Comparison of ENCODE assay signal across 9 mouse cellular contexts in the genomic region with DNA sequence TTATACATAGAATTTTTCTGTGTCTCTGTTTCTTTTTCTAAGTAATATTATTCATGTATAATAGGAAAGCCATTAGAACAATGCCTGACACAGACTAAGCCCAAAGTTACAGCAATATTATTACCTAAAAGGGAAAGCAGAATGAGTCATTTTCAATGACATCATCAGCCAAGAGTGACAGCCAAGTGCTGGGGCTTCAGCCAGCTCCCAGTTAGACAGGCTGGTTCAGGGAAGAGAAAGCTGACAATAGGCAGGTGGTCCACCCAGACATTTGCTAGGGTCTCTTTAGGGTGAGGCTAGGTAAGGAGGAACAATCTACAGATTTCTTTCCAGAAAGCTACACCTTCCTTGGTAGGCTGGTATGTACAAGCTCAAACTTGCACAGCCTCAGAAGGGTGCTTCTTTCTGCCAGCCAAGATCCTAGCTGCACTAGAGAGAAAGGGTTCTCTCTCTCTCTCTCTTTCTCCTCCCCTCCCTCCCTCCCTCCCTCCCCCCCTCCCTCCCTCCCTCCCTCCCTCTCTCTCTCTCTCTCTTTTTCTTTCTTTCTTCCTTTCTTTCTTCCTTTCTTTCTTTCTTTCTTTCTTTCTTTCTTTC. TPM values are rescaled to one million over a fixed set of nuclear protein-coding genes. Genes with fewer than 3 reads are reported as not detected.
DNase-seq lines count a peak whose midpoint lies in the region; ATAC-seq and TF ChIP-seq lines count a peak whose summit lies in the region.
"Had no signal": no experiment of that assay in that cellular context is flagged by ENCODE, and none has a peak within 500 bp of the region (broad histone marks: within the 10 kb centered on the region; RNA-seq: fewer than 3 reads in every experiment).

No protein-coding gene starts in this region.

- H3K4me3 ChIP-seq in cerebellum, adult 2 months (replicated peaks; ENCODE audit: insufficient read depth, low read depth, low read length): no peak overlapping the region
- no peak overlapping the region for H3K4me3 ChIP-seq in heart, embryonic 12.5 days
- no peak overlapping the region for H3K4me3 ChIP-seq in myocyte
- no peak overlapping the region for H3K4me3 ChIP-seq in hindbrain, embryonic 10.5 days
- no peak overlapping the region for H3K4me3 ChIP-seq in liver, embryonic 11.5 days (ENCODE audit: low read depth, low read length)

- ATAC-seq in heart, embryonic 12.5 days (ENCODE audit: insufficient number of reproducible peaks, low FRiP score): peak; percentile 37; the same call in 1 of the 2 replicates
- ATAC-seq in liver, embryonic 11.5 days (replicated peaks; ENCODE audit: low FRiP score): no peak
- ATAC-seq in inflammation-experienced regulatory T-cells, adult 6 months: no peak

- no peaks in the 10 kb centered on the region for H3K36me3 ChIP-seq in heart, embryonic 12.5 days
- H3K36me3 ChIP-seq in myocyte (ENCODE audit: control insufficient read depth, insufficient read depth): no peaks in the 10 kb centered on the region
- no peaks in the 10 kb centered on the region for H3K36me3 ChIP-seq in hindbrain, embryonic 10.5 days
- no peaks in the 10 kb centered on the region for H3K36me3 ChIP-seq in liver, embryonic 11.5 days (ENCODE audit: control insufficient read depth, insufficient read depth, low read length)

- H3K9me3 ChIP-seq in heart, embryonic 12.5 days (replicated peaks): no peaks in the 10 kb centered on the region
- no peaks in the 10 kb centered on the region for H3K9me3 ChIP-seq in hindbrain, embryonic 10.5 days
- no peaks in the 10 kb centered on the region for H3K9me3 ChIP-seq in liver, embryonic 11.5 days (ENCODE audit: control insufficient read depth, low read length)

- H3K4me1 ChIP-seq in cerebellum, adult 2 months (ENCODE audit: control insufficient read depth, insufficient read depth, low read length): peaks cover 5% of the 10 kb centered on the region; the same call in 1 of the 2 replicates
- peaks cover 17% of the 10 kb centered on the region for H3K4me1 ChIP-seq in heart, embryonic 12.5 days (replicated peaks)
- H3K4me1 ChIP-seq in hindbrain, embryonic 10.5 days (replicated peaks): no peaks in the 10 kb centered on the region
- no peaks in the 10 kb centered on the region for H3K4me1 ChIP-seq in liver, embryonic 11.5 days (replicated peaks; ENCODE audit: control insufficient read depth, insufficient read depth, low read length)

- no peaks in the 10 kb centered on the region for H3K27me3 ChIP-seq in cerebellum, adult 2 months (ENCODE audit: control insufficient read depth, insufficient read depth, low read length)
- no peaks in the 10 kb centered on the region for H3K27me3 ChIP-seq in heart, embryonic 12.5 days (replicated peaks)
- H3K27me3 ChIP-seq in myocyte (ENCODE audit: control insufficient read depth, insufficient read depth, insufficient read length): no peaks in the 10 kb centered on the region
- no peaks in the 10 kb centered on the region for H3K27me3 ChIP-seq in hindbrain, embryonic 10.5 days (ENCODE audit: insufficient read depth, poor library complexity, severe bottlenecking)
- no peaks in the 10 kb centered on the region for H3K27me3 ChIP-seq in liver, embryonic 11.5 days (replicated peaks; ENCODE audit: control insufficient read depth, insufficient read depth, low read length)

- TF ChIP-seq POLR2A in cerebellum, adult 2 months (IDR thresholded peaks at IDR 0.05; ENCODE audit: borderline replicate concordance, insufficient read depth, low read length): no peak
- TF ChIP-seq POLR2A in myocyte (IDR thresholded peaks at IDR 0.05; ENCODE audit: insufficient read length, low read depth): no peak

- no peak overlapping the region for H3ac ChIP-seq in myocyte (ENCODE audit: control insufficient read depth, insufficient read length)

- peak overlapping the region; percentile 29 for H3K4me2 ChIP-seq in heart, embryonic 12.5 days
- H3K4me2 ChIP-seq in myocyte (ENCODE audit: low read depth): no peak overlapping the region
- H3K4me2 ChIP-seq in liver, embryonic 11.5 days: no peak overlapping the region

- no peaks in the 10 kb centered on the region for H3K79me2 ChIP-seq in myocyte (ENCODE audit: control insufficient read depth, insufficient read depth)

- peak; percentile 45 for DNase-seq in layer of hippocampus, adult 9-11 months
- no peak for DNase-seq in layer of hippocampus, postnatal 25 days (ENCODE audit: extremely low spot score in 1 of 2, low spot score in 1 of 2)
- peak; percentile 65 to 85 for DNase-seq in cerebellum, adult 2 months
- no peak for DNase-seq in hindbrain, embryonic 10.5 days (ENCODE audit: low spot score)
- no peak for DNase-seq in liver, embryonic 11.5 days (ENCODE audit: low spot score)

- no peak overlapping the region for H3K27ac ChIP-seq in cerebellum, adult 2 months (ENCODE audit: insufficient read depth, low read length)
- peak overlapping the region; percentile 91 for H3K27ac ChIP-seq in heart, embryonic 12.5 days (ENCODE audit: poor library complexity, severe bottlenecking)
- no peak overlapping the region for H3K27ac ChIP-seq in hindbrain, embryonic 10.5 days
- no peak overlapping the region for H3K27ac ChIP-seq in liver, embryonic 11.5 days (ENCODE audit: low read depth, low read length)
- H3K27ac ChIP-seq: kidney, postnatal 0 days had no signal

- TF ChIP-seq CTCF in cerebellum, adult 2 months (IDR thresholded peaks at IDR 0.05; ENCODE audit: borderline replicate concordance, insufficient read depth, low read depth, low read length): no peak

- no peak overlapping the region for H3K9ac ChIP-seq in heart, embryonic 12.5 days
- no peak overlapping the region for H3K9ac ChIP-seq in liver, embryonic 11.5 days (ENCODE audit: low read depth, low read length)

TF ChIP-seq in myocyte, 11 proteins besides CTCF, POLR2A, EP300 and RAD21:
- no peak for TF ChIP-seq MYOD1 (IDR thresholded peaks at IDR 0.05; ENCODE audit: control insufficient read depth in 1 of 3, insufficient read length in 2 of 3, low read depth in 2 of 3)
- peak; percentile 20 for TF ChIP-seq SRF (IDR thresholded peaks at IDR 0.05; ENCODE audit: control insufficient read depth, insufficient read length, low read depth)

RNA-seq across cellular contexts. Expression of gene Otud1, which starts 45.6 kb away (rescaled TPM):
- 10 to 100 TPM; 12.3 TPM for total RNA-seq in layer of hippocampus, postnatal 25 days (2021)
- polyA plus RNA-seq in cerebellum, adult 2 months (2012; rRNA removed): 6.3 and 6.6 TPM in 2 replicates
- polyA plus RNA-seq in heart, embryonic 12.5 days (2016; fragmentation: Nextera tagmentation; extraction: Ambion mirVana): 11.6 and 12.3 TPM in 2 replicates
- 3.5 TPM for polyA plus RNA-seq in myocyte (2012; fragmentation: generic; extraction: Trizol)
- polyA plus RNA-seq in hindbrain, embryonic 10.5 days (2016; fragmentation: Nextera tagmentation; extraction: Ambion mirVana): 0.36 and 0.90 TPM in 2 replicates
- 0.62 and 0.95 TPM in 2 replicates for polyA plus RNA-seq in liver, embryonic 11.5 days (2014; fragmentation: Nextera tagmentation; extraction: Ambion mirVana)
- polyA plus RNA-seq in inflammation-experienced regulatory T-cells, adult 6 months (2017; shearing (Covaris generic)): 1 to 10 TPM in 2 of 3 experiments, under 1 TPM in 1; 0.62 to 2.4 (median 1.7) TPM

Comparison
In these comparisons a context has a peak if more than half of its experiments do, and no peak if none do; other contexts are left out.
1. DNase-seq: peak in layer of hippocampus, adult 9-11 months (single experiment) and cerebellum, adult 2 months (2 of 2); none in layer of hippocampus, postnatal 25 days (0 of 2), hindbrain, embryonic 10.5 days (single experiment) and liver, embryonic 11.5 days (single experiment).